Mouse (Mus musculus): ENCODE measurements at regions not wholly inside any gene's neighbourhood (a gene's known extent, or its start where the extent isn't known, plus 50 kb on each side); places are given as distances from the start of the nearest gene placed in this dataset.

- H3K27me3 ChIP-seq (replicated peaks; ENCODE audit: low read depth, poor library complexity, severe bottlenecking): no peaks in the 10 kb centered on the region
- DNase-seq (ENCODE audit: low spot score): no peak
- WGBS: 69% methylated on average over 3 of the region's 3 CpGs
- no peak overlapping the region for H3K27ac ChIP-seq (replicated peaks)
- H3K36me3 ChIP-seq (replicated peaks): no peaks in the 10 kb centered on the region
- H3K4me1 ChIP-seq: no peaks in the 10 kb centered on the region
- H3K9me3 ChIP-seq: no peaks in the 10 kb centered on the region
- no peak overlapping the region for H3K4me3 ChIP-seq
Measured at GRCm38 (mm10) chr12:10256385-10256784, 113.4 kb upstream of the Nt5c1b start.

- DNase-seq (ENCODE audit: low spot score): no peak
- H3K36me3 ChIP-seq (replicated peaks): no peaks in the 10 kb centered on the region
- no peak overlapping the region for H3K27ac ChIP-seq (replicated peaks)
- H3K4me3 ChIP-seq: no peak overlapping the region
- WGBS: 34% methylated on average over 1 of the region's 1 CpGs
- no peaks in the 10 kb centered on the region for H3K4me1 ChIP-seq
- H3K9me3 ChIP-seq: no peaks in the 10 kb centered on the region
- H3K27me3 ChIP-seq (replicated peaks; ENCODE audit: low read depth, poor library complexity, severe bottlenecking): no peaks in the 10 kb centered on the region
Measured at GRCm38 (mm10) chr12:10266201-10266600, 103.6 kb upstream of the Nt5c1b start.

- H3K4me3 ChIP-seq: no peak overlapping the region
- no peak for DNase-seq (ENCODE audit: low spot score)
- no peaks in the 10 kb centered on the region for H3K9me3 ChIP-seq
- H3K27me3 ChIP-seq (replicated peaks; ENCODE audit: low read depth, poor library complexity, severe bottlenecking): no peaks in the 10 kb centered on the region
- H3K27ac ChIP-seq (replicated peaks): no peak overlapping the region
- 86% methylated on average over 5 of the region's 5 CpGs for WGBS
- H3K4me1 ChIP-seq: no peaks in the 10 kb centered on the region
- H3K36me3 ChIP-seq (replicated peaks): no peaks in the 10 kb centered on the region
Measured at GRCm38 (mm10) chr12:10272038-10272437, 97.7 kb upstream of the Nt5c1b start.

GRCm38 (mm10) chr12:10275226-10275625 lies 94.5 kb upstream of the Nt5c1b start:
- no peaks in the 10 kb centered on the region for H3K9me3 ChIP-seq
- no peak overlapping the region for H3K4me3 ChIP-seq
- WGBS: 61% methylated on average over 1 of the region's 1 CpGs
- H3K4me1 ChIP-seq: no peaks in the 10 kb centered on the region
- DNase-seq (ENCODE audit: low spot score): no peak
- no peaks in the 10 kb centered on the region for H3K27me3 ChIP-seq (replicated peaks; ENCODE audit: low read depth, poor library complexity, severe bottlenecking)
- no peak overlapping the region for H3K27ac ChIP-seq (replicated peaks)
- H3K36me3 ChIP-seq (replicated peaks): no peaks in the 10 kb centered on the region

GRCm38 (mm10) chr12:10292646-10293045 lies 77.1 kb upstream of the Nt5c1b start:
- H3K4me3 ChIP-seq: no peak overlapping the region
- H3K9me3 ChIP-seq: no peaks in the 10 kb centered on the region
- DNase-seq (ENCODE audit: low spot score): no peak
- H3K27ac ChIP-seq (replicated peaks): no peak overlapping the region
- H3K36me3 ChIP-seq (replicated peaks): no peaks in the 10 kb centered on the region
- 81% methylated on average over 4 of the region's 4 CpGs for WGBS
- H3K27me3 ChIP-seq (replicated peaks; ENCODE audit: low read depth, poor library complexity, severe bottlenecking): no peaks in the 10 kb centered on the region
- no peaks in the 10 kb centered on the region for H3K4me1 ChIP-seq

GRCm38 (mm10) chr12:10305970-10306369 lies 63.8 kb upstream of the Nt5c1b start:
- Histone ChIP-seq H3K9me3 (no peaks in the 10 kb centered on the region), H3K4me3 (no peak overlapping the region), H3K27ac (replicated peaks) (no peak overlapping the region), H3K27me3 (replicated peaks; ENCODE audit: low read depth, poor library complexity, severe bottlenecking) (no peaks in the 10 kb centered on the region), H3K36me3 (replicated peaks) (no peaks in the 10 kb centered on the region), H3K4me1 (no peaks in the 10 kb centered on the region)
- no peak for DNase-seq (ENCODE audit: low spot score)

Measured in embryonic facial prominence, embryonic 10.5 days (tissue).